Mouse (Mus musculus): ENCODE data around the gene Ado. TPM values are rescaled to one million over a fixed set of nuclear protein-coding genes. Genes with fewer than 3 reads are reported as not detected.

Ado gene
- polyA plus RNA-seq, 1 experiment: 9.6 TPM

- WGBS: 9% methylated on average over 15 of the region's 15 CpGs
- H3K4me3 ChIP-seq (ENCODE audit: extremely low read depth, insufficient read depth, insufficient read length): peak overlapping the region; percentile 34; the same call in 1 of the 2 replicates
Measured at GRCm38 (mm10) chr10:67503320-67503995, 45.3 kb downstream of the Ado start.

GRCm38 (mm10) chr10:67497951-67498350, 50.8 kb downstream of the Ado start:
- 85% methylated on average over 9 of the region's 9 CpGs for WGBS
- H3K27me3 ChIP-seq (ENCODE audit: control insufficient read depth, insufficient read depth, low read length): no peaks in the 10 kb centered on the region
- TF ChIP-seq CTCF (IDR thresholded peaks at IDR 0.05; ENCODE audit: extremely low read depth, insufficient read depth, insufficient read length, insufficient replicate concordance): no peak
- H3K4me3 ChIP-seq (ENCODE audit: extremely low read depth, insufficient read depth, insufficient read length): no peak overlapping the region
- H3K36me3 ChIP-seq (ENCODE audit: control insufficient read depth, insufficient read depth, low read length): no peaks in the 10 kb centered on the region
- DNase-seq (ENCODE audit: low read depth in 1 of 2, low spot score in 2 of 2): no peak
- H3K4me1 ChIP-seq (ENCODE audit: control insufficient read depth, insufficient read depth, insufficient read length): peaks cover 4% of the 10 kb centered on the region; the same call in 1 of the 2 replicates
- no peak overlapping the region for H3K27ac ChIP-seq (ENCODE audit: insufficient read depth, low read length)

More at GRCm38 (mm10) chr10:67503320-67503995, 45.3 kb downstream of the Ado start:
- DNase-seq (ENCODE audit: low read depth in 1 of 2, low spot score in 2 of 2): peak in 1 of 2 experiments; percentile 27
- Histone ChIP-seq H3K27ac (ENCODE audit: insufficient read depth, low read length) (peak overlapping the region; percentile 73), H3K27me3 (ENCODE audit: control insufficient read depth, insufficient read depth, low read length) (no peaks in the 10 kb centered on the region), H3K4me1 (ENCODE audit: control insufficient read depth, insufficient read depth, insufficient read length) (peaks cover 19% of the 10 kb centered on the region; the same call in 1 of the 2 replicates), H3K36me3 (ENCODE audit: control insufficient read depth, insufficient read depth, low read length) (no peaks in the 10 kb centered on the region)
- no peak for TF ChIP-seq CTCF (IDR thresholded peaks at IDR 0.05; ENCODE audit: extremely low read depth, insufficient read depth, insufficient read length, insufficient replicate concordance)
- TF ChIP-seq POLR2A (IDR thresholded peaks at IDR 0.05; ENCODE audit: low read depth, low read length): no peak

- H3K27ac ChIP-seq (ENCODE audit: insufficient read depth, low read length): no peak overlapping the region
- TF ChIP-seq CTCF (IDR thresholded peaks at IDR 0.05; ENCODE audit: extremely low read depth, insufficient read depth, insufficient read length, insufficient replicate concordance) (no peak), POLR2A (IDR thresholded peaks at IDR 0.05; ENCODE audit: low read depth, low read length) (no peak)
- no peak overlapping the region for H3K4me3 ChIP-seq (ENCODE audit: extremely low read depth, insufficient read depth, insufficient read length)
- DNase-seq (ENCODE audit: low read depth in 1 of 2, low spot score in 2 of 2): no peak
- no peaks in the 10 kb centered on the region for H3K27me3 ChIP-seq (ENCODE audit: control insufficient read depth, insufficient read depth, low read length)
- 52% methylated on average over 15 of the region's 15 CpGs for WGBS
- no peaks in the 10 kb centered on the region for H3K36me3 ChIP-seq (ENCODE audit: control insufficient read depth, insufficient read depth, low read length)
- H3K4me1 ChIP-seq (ENCODE audit: control insufficient read depth, insufficient read depth, insufficient read length): peaks cover 2% of the 10 kb centered on the region; the same call in 1 of the 2 replicates
Measured at GRCm38 (mm10) chr10:67497144-67497892, 51.4 kb downstream of the Ado start.

Other genes starting within 250 kb of the Ado start
- gene Egr2, start 13.5 kb downstream of the Ado start, polyA plus RNA-seq (2012; rRNA removed): 12.5 and 17.7 TPM in 2 replicates